Mouse (Mus musculus): Measurements from ENCODE around the gene Tmem205.
A peak's percentile ranks its signal among the peaks of the same experiment; 100 is the strongest.

The Tmem205 gene

DNA sequence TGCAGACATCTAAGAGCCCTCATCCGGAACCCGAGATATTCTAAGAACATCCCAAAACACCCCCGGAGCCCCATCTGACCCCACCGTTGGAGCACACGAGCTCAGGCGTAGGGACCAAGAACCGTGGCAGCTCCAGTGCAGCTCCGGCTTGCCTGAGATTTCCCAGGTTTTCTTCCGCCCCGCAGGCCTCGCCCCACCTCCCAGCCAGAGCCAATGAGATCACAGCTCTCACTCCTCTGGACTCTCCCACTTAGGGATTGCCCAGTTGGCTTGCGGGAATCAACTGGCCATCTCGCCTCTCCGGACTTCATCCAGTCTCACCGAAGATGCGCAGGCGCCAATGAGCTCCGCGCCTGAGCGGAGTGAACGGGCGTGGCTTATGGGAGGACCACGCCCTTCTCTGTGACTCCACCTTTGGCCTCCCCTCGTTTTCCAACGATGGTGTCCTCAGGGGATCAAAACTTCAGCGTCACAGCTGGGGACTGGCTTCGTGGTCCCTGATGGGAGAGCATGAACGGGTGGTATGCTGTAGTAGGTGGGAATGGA lies at the start of gene Tmem205, which contains the start of gene Ccdc159:
Tmem205 (minus strand) TSS at position 349 of the 546 bp plus-strand sequence.
Ccdc159 (plus strand) TSS at position 264 of the 546 bp plus-strand sequence.
- peak; percentile 83 for DNase-seq (ENCODE audit: low spot score)

DNA sequence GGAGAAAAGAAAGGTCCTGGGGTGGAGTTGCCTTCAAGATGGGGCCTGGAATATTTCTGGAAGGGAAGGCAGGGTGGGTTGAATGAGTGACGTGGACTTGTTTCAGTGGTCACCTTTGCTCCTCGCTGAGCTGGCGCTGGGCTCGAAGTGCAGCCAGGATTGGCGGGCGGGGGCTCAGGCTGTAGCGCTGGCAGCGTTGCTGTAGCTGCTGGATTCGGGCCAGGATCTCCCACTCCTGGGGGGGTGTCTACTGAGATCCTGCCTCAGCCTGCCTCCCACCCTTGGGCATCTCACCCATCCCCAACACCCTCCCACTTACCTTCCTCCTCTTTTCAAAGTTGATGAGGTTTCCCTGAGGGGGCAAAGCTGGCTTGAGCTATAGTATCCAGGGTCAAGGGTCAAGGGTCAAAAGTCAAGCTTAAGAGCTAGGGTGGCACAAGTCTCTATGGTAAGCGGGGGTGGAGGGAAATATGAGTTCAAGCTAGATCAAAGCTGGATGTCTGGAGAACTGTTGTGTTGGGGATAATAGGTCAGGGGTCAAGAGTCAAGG lies 49.3 kb upstream of the Tmem205 start:
- no peak for DNase-seq (ENCODE audit: low spot score)

DNA sequence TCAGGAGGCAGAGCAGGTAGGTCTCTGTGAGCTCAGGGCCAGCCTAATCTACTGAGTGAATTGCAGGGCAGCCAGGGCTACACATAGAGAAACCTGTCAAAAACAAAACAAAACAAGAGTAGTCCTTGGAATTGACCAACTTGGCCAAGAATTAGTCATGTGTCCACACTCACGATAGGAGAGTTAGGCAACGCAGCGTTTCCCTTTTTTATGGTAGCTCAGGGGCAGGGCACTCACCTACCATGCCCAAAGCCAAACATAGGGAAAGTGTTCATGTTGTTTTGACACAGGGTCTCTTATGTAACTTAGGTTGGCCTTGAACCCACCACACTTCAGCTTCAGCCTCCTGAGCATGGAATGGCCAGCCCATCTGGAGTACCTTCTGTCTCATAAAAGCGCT lies 41.9 kb upstream of the Tmem205 start:
- no peak for DNase-seq (ENCODE audit: low spot score)

DNA sequence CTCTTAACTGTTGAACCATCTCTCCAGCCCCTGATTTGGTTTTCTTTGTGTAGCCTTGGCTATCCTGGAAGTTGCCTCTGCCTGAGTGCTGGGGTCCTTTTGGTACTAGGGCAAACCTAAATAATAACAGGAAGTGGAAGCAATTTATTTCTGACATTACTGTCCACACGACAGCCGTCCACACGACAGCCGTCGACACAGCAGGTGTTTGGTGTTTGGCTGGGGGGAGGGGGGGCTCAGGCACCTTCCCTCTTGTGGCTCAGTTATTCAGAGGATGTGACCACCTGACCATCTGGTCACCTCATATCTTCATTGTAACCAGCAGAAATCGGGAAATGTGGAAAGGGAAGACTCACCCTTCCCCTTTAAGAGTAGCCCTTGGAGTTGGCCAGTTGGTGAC lies 41.5 kb upstream of the Tmem205 start:
- DNase-seq (ENCODE audit: low spot score), result no peak

DNA sequence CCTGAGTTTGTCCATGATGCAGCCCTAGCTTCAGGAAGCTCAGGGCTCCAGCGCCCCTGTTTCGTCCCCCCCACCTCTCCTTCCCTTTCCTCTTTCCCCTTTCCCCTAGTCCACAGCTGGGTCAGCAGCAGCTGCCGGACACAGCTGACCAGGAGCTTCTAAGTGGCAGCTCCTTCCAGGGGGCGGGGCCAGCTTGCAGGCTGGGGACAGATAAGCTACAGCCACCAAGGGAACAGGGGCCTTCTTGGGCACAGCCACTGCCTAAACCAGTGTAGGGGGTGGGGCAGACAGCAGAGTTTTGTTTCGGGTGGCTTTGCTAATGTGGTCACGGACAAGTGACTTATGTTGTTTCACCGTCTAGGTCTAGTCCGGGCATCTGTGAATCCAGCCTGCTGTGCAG lies 36.1 kb upstream of the Tmem205 start, which contains the start of gene Epor:
Epor (minus strand) TSS at position 90 of the 400 bp plus-strand sequence.
- DNase-seq (ENCODE audit: low spot score), result no peak

DNA sequence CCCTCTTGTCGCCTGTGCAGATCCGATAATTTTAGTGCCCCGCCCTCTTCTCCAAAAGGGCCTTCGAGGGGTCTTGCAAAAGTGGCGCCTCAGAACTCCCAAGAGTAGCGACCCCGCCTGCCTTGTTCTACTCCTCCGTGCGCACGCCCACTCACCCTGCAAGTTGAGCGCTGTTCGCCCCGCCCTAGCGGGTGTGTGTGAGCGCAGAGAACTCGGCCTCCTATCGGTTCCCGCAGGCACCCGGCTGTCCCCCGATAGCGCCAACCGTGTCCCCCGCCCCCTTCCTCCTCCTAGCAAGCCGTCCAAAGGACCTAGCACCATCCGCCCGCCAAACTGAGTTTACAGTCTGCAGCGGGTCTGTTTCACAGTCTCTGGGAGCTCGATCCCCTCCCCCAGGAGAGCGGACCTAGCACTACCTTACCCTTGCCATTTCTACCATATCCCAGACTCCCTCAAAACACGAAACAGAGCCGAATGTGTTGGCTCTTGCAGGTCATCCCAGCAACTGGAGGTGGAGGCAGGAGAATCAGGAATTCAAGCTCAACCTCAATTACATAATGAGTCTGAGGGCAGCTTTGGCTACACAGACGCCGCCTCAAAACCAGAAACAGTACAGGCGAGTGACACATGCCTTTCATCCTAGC lies 35.2 kb upstream of the Tmem205 start:
- DNase-seq (ENCODE audit: low spot score), result no peak

DNA sequence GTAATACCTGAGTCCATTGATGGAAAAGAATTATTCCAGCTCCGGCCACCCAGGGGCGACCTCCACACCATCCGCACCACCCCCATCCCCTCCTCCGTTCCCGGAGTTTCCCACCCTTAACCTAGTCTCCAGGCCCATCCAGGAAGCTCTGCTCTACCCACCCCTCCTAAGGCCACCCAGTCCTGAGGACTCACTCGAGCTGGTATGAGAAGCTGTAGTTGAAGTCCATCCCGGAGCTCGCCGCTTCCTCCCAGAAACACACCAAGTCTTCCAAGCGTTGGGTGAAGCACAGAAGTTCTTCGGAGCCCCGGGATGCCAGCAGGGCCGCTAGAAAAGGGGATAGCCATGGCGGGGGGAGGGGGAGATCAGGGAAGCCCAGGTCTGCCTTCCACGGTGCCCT lies 34.7 kb upstream of the Tmem205 start:
- DNase-seq (ENCODE audit: low spot score), result no peak

DNA sequence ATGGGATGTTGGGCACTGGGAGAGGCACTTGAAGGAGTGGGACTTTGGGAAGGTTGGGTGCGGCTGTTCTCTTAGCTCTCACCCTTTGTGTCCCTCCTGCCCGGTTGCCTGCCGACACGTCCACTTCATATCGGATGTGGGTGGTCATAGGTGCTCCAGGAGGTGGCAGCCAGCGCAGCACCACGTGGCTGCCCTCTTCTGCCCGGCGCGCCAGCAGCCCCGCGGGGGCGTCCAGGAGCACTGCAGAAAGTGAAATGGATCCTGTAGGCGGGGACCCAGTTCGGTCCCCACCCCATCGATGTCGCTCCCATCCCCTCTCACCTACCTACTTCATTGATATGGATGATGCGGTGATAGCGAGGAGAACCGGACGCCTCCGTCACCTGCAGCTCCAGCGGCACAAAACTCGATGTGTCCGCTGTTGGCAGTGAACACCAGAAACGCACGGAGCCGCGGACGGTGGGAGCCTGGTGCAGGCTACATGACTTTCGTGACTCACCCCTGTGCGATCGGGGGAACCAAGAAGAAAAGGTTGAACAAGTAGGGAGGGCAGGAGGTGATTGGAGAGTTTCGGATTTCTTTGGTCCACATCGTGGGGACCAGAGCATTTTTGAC lies 34.1 kb upstream of the Tmem205 start:
- DNase-seq (ENCODE audit: low spot score), result no peak

DNA sequence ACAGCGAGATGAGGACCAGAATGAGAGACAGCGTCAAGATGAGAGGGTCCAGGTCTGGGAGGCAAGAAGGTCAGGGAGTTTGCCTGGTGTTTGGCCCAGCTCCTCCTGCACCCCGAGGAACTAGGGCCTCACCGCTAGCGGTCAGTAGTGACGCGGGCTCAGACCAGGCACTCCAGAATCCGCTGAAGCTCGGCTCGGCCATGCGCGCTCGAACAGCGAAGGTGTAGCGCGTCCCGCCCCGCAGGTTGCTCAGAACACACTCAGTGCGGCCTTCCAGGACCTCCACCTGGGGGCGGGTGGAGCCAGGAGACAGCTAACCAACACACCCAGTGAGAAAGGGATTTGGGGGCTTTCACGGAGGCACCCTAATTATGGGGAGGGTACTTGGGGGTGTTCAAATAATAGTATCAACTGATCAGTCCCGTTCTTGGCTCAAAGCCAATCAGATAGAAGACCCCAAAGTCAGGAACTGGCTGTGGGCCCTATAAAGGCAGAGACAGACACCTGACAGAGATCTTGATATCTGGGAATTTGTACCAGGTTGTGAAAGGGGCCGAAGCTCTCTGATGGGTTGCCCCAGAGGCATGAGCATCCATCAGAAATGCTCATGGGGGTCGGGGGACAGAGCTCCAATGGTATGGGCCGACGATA lies 33.3 kb upstream of the Tmem205 start:
- no peak for DNase-seq (ENCODE audit: low spot score)

DNA sequence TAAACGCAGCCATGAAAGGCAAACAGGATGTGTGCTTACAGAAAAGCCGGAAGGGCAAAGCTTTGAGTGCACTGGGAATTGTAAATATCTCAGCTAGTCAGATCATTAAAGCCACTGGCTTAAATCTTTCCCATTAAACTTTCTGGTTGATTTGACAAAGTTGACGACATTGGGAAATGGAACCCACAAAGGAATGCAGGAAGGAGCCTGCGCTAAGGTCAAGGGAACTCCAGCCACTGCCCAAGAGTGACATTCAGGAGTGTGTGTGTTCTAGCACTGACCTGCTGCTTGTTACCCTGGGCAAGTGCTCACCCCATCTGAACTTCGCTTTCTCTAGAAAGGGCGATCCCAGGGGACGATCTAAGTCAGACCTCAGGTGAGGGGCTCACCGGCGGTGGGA lies 32.8 kb upstream of the Tmem205 start:
- DNase-seq (ENCODE audit: low spot score), result no peak

DNA sequence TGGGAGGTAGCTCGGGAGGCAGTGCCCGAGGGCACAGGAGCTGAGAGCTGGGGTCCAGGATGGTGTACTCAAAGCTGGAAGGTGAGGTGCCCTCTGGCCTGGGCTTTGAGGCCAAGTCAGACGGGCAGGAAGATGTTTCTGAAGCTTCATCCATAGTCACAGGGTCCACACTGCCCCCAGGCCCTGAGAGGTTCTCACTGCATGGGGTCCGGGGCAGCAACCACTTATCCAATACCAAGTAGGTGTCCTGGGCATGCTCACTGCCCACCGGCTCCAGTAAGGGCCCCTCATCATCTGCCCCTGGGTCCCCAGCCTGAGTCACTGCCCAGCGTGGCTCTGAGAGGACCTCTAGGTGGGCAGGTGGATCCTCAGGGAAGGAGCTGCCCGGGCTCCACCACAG lies 31.9 kb upstream of the Tmem205 start:
- no peak for DNase-seq (ENCODE audit: low spot score)

DNA sequence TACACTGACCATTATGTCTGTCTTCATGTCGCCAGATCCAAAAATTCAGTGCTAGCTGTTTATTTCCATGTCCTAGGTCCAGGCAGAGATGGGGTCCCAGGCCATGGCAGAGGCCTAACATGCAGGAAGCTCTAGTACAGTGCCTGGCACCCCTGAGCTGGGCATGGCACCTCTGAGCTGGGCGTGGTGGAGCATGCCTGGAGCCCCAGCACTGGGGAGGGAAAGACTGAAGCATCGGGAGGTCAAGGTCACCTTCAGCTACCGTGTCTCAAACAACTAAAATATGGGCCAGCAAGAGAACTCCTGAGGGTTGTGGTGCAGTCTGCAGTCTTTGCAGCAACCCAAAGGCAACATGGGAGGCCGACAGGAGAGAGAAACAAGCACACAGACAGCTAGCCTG lies 31.0 kb upstream of the Tmem205 start:
- no peak for DNase-seq (ENCODE audit: low spot score)

DNA sequence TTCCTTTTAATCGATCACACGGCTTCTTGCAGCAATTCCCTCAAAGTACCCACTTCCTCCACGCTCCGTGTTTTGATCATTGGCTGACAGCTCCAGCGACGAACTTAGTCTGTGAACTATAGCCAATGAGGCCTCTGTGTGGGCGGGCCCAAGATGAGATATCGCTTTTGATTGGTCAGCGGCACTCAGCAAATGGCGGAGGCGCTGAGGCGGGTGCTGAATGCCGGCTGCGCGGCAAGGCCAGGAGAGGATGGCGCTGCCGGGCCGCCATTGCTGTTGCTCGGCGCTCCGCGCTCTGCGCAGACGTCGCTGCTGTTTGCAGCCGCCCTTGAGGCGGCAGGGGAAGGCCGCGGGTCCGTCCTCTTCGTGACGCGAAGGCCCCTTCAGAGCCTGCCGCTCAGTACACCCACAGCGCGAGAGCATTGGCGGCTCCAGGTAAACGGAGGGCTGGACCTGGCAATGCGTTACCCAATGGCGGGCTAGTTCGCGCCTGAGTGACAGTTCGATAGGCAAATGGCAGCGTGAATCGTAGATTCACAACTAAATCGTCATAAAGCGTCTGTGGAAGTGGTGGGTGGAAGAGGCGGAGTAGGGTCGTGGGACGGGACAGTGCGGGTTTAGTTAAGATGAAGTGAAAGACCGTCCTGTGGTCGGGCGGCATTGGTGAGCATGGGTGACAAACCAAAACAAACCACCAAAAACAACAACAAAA lies 28.4 kb upstream of the Tmem205 start, which contains the start of gene Swsap1:
Swsap1 (plus strand) TSS at position 186 of the 712 bp plus-strand sequence.
- peak; percentile 100 for DNase-seq (ENCODE audit: low spot score)

DNA sequence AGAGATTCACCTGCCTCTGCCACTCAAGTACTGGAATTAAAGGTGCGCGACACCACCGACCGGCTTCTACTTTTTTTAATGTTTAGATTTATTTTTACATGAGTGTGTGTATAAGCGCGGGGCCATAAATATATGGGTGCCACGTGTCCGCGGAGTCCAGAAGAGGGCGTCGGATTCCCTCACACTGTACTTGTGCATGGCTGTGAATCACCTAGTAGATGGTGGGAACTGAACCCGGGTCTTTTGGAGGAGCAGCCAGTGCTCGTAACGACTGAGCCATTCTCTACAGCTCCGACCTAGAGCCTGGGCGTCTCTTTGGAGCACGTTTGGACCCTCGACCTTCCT lies 27.8 kb upstream of the Tmem205 start:
- DNase-seq (ENCODE audit: low spot score), result no peak

DNA sequence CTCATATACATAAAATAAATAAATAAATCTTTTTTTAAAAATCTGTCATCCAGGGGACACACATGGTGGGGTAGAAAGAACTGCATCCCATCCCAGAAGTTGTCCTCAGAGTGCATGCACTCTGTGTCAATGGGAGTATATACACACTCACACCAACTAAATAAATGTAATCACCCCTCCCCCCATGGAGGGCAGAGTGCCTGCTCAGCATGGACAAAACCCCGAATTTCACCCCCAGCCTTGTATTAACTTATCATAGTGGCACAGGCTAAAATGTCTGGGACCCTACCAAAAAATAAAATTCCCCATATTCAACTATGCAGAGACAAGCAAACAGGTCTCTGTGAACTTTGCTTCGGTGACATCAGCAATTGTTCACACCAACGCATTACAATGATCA lies 27.3 kb upstream of the Tmem205 start:
- DNase-seq (ENCODE audit: low spot score), result no peak

DNA sequence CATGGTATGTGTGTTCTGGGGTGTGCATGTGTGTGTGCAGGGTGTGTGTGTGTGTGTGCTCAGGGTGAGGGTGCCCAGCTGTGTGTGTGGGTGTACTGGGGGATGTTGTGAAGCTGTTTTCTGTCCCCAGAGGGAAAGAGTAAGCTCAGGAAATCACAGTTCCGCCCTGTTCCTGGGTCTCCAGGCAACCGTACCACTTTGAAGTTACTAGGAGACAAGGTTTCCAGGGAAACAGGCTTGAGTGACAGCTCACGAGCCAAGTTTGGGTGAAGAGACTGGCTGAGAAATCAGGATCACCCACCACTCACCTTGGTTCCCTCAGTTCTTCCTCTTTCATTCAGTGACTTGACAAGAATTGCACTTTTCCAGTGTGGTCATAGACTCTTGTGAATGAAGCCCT lies 26.2 kb upstream of the Tmem205 start:
- no peak for DNase-seq (ENCODE audit: low spot score)

DNA sequence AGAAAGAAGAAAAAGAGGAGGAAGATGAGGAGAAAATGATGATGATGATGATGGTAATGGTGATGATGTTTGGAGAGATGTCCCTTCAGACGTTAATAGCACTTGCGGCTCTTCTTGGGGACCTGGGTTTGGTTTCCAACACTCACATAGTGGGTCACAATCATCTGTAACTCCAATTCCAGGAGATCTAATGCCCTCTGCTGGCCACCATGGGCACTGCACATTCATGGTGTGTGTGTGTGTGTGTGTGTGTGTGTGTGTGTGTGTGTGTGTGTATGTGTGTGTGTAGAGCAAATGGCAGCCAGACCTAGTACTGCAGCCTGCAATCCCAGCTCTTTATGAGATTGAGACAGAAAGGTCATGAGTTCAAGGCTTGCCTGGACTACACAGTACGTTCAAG lies 24.6 kb upstream of the Tmem205 start:
- no peak for DNase-seq (ENCODE audit: low spot score)

DNA sequence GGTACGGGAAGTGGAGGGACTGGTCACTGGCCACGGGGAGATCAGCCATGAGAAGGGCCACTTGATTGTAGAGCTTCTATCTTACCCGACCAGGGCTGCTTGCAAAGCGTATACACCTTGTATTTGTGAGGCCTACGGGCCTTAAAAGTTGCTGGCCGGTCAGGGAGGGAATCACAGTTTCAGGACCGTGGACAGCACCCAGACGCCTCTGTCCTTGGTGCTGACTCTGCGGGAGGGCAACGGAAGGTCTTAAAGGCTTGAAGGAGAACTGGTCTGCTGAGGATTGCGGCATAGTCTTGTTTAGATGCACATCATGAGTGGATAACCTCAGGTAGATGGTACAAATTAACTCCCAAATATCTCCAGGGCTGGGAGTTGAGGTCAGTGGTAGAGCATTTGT lies 23.0 kb upstream of the Tmem205 start:
- DNase-seq (ENCODE audit: low spot score), result no peak

DNA sequence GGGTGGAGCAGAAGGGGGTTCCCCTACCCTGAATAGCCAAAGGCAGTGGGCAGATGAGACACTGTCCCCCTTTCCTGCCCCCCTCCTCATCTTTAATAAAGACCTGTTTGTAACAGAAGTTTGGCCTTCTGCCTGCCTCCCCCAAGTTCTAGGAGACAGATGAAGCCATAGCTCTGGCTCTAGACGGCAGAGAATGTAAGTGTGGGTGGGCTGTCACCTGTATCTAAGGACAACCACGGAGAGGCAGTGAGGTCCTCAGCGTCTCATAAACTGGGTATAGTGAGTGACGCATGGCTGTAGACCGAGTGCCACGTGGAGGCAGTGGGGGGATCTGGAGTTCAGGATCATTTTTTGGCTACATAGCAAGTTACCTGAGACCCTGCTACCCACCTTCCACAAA lies 21.4 kb upstream of the Tmem205 start:
- no peak for DNase-seq (ENCODE audit: low spot score)

DNA sequence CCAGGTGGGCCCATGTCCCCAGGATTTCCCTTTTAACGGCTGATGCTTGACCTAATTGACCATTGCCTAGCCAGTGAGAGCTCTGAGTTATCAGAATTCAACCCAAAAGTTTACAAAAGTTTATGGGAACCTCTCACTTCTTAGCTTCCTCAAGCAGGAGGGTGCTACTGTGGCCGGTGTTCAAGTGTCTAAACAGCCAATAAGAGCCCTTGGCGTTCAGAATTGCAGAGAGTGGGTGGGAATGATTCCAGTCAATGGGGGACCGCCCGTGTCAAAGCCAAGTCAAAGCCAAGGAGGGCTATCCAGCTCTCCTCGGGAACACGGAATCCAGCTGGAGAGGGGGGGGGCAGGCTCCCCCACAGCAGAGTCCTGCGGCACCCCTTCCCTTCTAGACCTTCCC lies 20.8 kb upstream of the Tmem205 start:
- no peak for DNase-seq (ENCODE audit: low spot score)

DNA sequence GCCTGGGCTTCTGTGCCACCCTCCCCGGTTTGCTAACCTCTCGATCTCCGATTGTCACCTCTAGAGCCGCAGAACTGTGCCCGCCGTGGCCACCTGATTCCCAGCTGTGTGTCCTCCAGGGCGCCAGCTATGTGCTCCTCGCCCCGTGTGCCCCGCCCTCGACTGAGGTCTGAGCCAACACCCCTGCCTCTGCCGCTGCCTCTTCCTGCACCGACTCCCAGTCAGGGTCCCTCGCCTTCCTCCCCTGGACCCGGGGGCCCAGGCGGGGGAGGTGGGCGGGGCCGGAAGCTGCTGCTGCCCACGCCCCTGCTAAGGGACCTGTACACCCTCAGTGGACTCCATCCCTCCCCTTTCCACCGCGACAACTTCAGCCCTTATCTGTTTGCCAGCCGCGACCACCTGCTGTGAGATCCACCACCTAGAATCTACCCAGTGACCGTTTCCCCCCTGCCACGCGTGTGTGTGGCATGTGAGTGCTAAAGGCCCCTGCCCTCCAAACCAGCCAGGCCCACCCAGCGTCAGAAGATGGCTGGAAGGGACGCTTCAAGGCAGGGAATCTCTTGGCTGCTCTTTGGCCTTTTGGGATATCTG lies 20.3 kb upstream of the Tmem205 start:
- DNase-seq (ENCODE audit: low spot score), result no peak

DNA sequence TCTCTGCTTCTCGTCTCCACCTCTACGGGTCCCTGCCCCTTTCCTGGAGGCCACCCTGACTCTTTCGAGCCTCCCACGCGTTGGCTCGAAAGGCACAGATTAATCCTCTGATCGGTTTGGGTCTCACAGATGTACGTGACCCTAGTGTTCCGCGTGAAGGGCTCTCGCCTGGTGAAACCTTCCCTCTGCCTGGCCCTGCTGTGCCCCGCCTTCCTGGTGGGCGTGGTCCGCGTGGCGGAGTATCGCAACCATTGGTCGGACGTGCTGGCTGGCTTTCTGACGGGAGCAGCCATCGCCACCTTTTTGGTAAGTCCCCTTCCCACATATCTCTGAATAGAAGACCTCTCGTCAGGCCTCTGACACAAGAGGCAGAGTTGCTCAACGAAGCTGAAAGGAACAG lies 16.9 kb upstream of the Tmem205 start:
- no peak for DNase-seq (ENCODE audit: low spot score)
